Mouse (Mus musculus): ENCODE results near the gene Iqsec3.

DNA sequence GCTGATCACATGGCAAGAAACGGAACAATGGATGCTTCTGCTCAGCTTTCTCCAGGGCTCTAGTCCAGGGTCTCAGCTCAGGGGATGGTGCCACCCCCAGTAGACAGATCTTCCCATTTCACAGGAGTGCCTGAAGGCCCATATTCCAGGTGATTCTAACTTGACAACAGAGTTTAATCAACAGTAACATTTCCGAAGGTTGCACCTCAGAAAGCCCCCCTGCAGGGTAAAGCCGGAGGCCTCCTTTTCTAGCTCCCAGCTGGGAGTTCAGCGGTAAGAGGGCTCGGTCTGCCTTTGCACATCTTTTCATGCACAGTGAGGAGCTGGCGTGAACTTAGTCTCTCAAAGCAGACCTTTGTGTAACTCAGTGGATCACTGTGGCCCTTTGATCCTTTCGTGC lies 22.1 kb upstream of the Iqsec3 start:
- TF ChIP-seq TAL1 (IDR thresholded peaks at IDR 0.05; ENCODE audit: low read length) (no peak), GATA1 (IDR thresholded peaks at IDR 0.05; ENCODE audit: low read length) (no peak)
